Mouse (Mus musculus) heart, embryonic 11.5 days (tissue): Measurements from ENCODE around the gene Dguok. TPM values are rescaled to one million over a fixed set of nuclear protein-coding genes. Genes with fewer than 3 reads are reported as not detected.
A peak's percentile ranks its signal among the peaks of the same experiment; 100 is the strongest.

Source experiments
- ATAC-seq: fragments of 200-750 bp; cut with Nextera tagmentation; replicated peaks from 2 replicates; pipeline ENCODE4 v1.8.0; 2017; ENCODE audit warnings: moderate library complexity; ENCODE audit not compliant: insufficient number of reproducible peaks, low FRiP score, low TSS enrichment
- H3K27ac ChIP-seq: fragments of 300-500 bp; sonication (generic); 2 replicates; pipeline ENCODE4 v1.5.1; 2014; ENCODE audit warnings: mild to moderate bottlenecking, low read depth, low read length
- H3K27me3 ChIP-seq: fragments of 300-500 bp; sonication (generic); 2 replicates; pipeline ENCODE4 v1.6.1; 2014; ENCODE audit warnings: mild to moderate bottlenecking, low read length, mixed read lengths; ENCODE audit not compliant: control insufficient read depth, insufficient read depth
- H3K36me3 ChIP-seq: fragments of 300-500 bp; sonication (generic); 2 replicates; pipeline ENCODE4 v1.6.1; 2014; ENCODE audit warnings: mild to moderate bottlenecking, low read length, moderate library complexity, mixed read lengths; ENCODE audit not compliant: control insufficient read depth, insufficient read depth
- H3K4me1 ChIP-seq: fragments of 300-500 bp; sonication (generic); 2 replicates; pipeline ENCODE4 v1.6.1; 2014; ENCODE audit warnings: low read length; ENCODE audit not compliant: control insufficient read depth, insufficient read depth
- H3K4me2 ChIP-seq: fragments of 300-500 bp; sonication (generic); 2 replicates; pipeline ENCODE4 v1.6.1; 2014; ENCODE audit warnings: mild to moderate bottlenecking, moderate library complexity
- H3K4me3 ChIP-seq: fragments of 300-500 bp; sonication (generic); 2 replicates; pipeline ENCODE4 v1.5.1; 2014; ENCODE audit warnings: low read depth, low read length
- H3K9ac ChIP-seq: fragments of 300-500 bp; sonication (generic); 2 replicates; pipeline ENCODE4 v1.6.1; 2014; ENCODE audit warnings: mild to moderate bottlenecking, low read depth, low read length, moderate library complexity
- H3K9me3 ChIP-seq: fragments of 300-500 bp; sonication (generic); replicated peaks from 2 replicates; pipeline ENCODE4 v1.6.1; 2016; ENCODE audit warnings: low read length; ENCODE audit not compliant: control insufficient read depth
- WGBS: fragments of 180-500 bp; shearing (Covaris S2); extraction: QIAGEN DNeasy Blood & Tissue Kit; methylation state at CpG from one replicate; pipeline ENCODE4 v1.1.7; 2014; ENCODE audit not compliant: insufficient replicate concordance; 5-methylcytosine and 5-hydroxymethylcytosine counted together
- polyA plus RNA-seq: library from polyadenylated mRNA; unstranded; fragments of >200 nt; fragmentation: Nextera tagmentation; extraction: Ambion mirVana; gene quantifications from 2 replicates; pipeline ENCODE4 v1.2.1, GENCODE M21; 2014

Gene Dguok
- polyA plus RNA-seq, 1 experiment from 2014 or later: 47.9 TPM

DNA sequence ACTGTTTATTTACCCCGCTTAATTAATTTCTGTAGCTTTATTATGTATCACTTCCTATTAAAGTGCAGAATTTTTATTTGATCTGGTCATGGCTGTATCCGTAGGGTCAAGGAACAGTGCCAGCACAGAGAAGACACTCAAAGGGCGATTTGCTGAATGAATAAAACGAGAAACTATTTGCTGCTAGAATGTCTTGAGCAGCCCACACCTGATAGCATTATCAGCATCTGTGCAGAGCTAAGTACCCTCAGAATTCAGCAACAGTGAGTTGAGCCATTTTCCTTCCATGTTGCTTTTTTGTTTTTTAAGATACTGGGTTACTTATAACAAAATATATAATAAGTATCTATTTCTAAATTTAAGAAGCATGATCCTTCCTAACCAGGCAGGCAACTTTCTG, 1.2 kb downstream of the Dguok start:
- no peaks in the 10 kb centered on the region for H3K9me3 ChIP-seq
- WGBS: 75% methylated on average over 4 of the region's 4 CpGs
- H3K27me3 ChIP-seq: no peaks in the 10 kb centered on the region
- H3K9ac ChIP-seq: peak overlapping the region; percentile 93; the same call in 1 of the 2 replicates
- H3K4me3 ChIP-seq: no peak overlapping the region; the same call in 1 of the 2 replicates
- ATAC-seq: no peak
- peak overlapping the region; percentile 81 for H3K4me2 ChIP-seq
- peaks cover 14% of the 10 kb centered on the region; the same call in 1 of the 2 replicates for H3K4me1 ChIP-seq
- H3K36me3 ChIP-seq: no peaks in the 10 kb centered on the region
- no peak overlapping the region for H3K27ac ChIP-seq

DNA sequence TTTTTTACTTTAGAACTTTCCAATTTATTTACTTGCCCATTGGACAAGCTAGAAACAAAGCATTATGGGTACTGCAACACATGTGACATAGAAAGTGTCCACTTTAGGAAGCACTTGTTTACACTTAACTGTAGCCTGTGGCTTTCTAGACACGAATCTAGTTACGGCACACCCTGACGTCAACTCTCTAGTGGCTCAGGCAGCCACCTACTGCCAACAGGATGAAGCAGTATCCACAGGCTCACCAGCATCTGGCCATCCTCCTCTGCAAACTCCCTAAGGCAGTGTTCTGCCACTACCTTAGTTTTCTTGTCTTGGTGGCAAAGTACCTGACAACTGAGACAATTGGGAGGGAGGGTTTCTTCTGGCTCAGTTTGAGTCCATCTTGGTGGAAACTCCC, 3.4 kb downstream of the Dguok start:
- Histone ChIP-seq H3K4me2 (no peak overlapping the region), H3K27me3 (no peaks in the 10 kb centered on the region), H3K4me3 (no peak overlapping the region), H3K4me1 (peaks cover 14% of the 10 kb centered on the region; the same call in 1 of the 2 replicates), H3K9me3 (no peaks in the 10 kb centered on the region), H3K27ac (no peak overlapping the region), H3K9ac (no peak overlapping the region), H3K36me3 (no peaks in the 10 kb centered on the region)
- ATAC-seq: no peak
- WGBS: 75% methylated on average over 3 of the region's 3 CpGs

DNA sequence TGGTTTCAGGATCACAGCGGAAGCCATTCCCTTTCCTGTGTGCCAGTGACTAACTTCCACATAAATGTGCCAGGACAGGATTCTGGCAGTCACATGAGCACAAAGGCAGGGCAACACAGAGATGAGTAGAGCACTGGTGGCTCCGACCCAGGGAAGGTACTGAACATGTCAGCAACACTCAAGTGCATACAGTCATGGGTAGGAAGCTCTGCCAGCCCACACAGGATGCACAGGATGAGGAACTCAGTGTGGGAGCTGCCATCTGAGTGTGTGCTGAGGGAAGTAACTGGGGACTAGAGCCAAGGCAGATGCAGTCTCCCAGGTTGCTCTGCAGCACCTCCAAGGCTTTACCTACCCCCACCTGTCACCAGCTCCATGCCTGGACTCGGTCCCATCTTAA, 4.1 kb downstream of the Dguok start:
- Histone ChIP-seq H3K9me3 (no peaks in the 10 kb centered on the region), H3K36me3 (0 out of 2 replicates have a peak, but pooled peaks cover 2% of the 10 kb centered on the region), H3K4me1 (peaks cover 14% of the 10 kb centered on the region; the same call in 1 of the 2 replicates), H3K4me2 (no peak overlapping the region), H3K27me3 (no peaks in the 10 kb centered on the region), H3K27ac (no peak overlapping the region), H3K4me3 (no peak overlapping the region), H3K9ac (no peak overlapping the region)
- 79% methylated on average over 3 of the region's 3 CpGs for WGBS
- ATAC-seq: no peak

DNA sequence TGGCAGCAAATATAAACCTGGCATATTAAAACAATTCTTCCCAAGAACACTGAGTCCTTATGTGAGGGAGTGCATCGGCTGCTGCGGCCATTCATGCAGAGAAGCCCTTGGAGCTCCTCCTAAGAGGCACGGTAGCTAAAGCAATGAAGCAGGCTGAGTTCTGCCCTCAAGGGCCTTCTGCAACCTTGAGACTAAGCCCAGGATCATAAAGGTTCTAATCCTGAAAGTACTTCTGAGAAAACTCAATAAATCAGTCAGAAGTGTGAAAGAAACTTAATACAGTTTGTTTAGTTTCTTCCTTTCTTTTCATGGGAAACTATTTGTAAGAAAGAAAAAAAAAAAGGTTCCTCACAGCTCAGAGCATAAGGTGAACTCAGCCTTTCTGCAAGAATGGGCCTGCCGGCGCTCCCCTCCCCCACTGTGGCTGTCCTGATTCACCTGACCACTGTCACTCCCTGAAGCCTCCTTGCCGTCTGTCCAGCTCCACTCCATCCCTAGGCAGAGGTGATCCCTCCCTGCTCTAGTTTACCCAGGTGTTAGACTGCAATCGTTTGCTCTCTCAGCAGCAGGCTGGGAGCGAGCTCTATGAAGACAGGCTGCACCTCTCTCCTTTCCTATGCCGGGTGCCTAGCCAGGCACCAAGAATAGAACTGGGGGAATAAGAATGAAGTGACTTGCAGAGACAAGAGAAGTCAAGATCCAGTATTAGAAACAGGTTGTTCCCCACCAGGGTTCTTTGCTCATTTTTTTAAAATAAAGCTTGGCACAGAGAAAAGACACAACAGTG, 5.1 kb downstream of the Dguok start:
- Histone ChIP-seq H3K27me3 (no peaks in the 10 kb centered on the region), H3K9ac (no peak overlapping the region), H3K36me3 (0 out of 2 replicates have a peak, but pooled peaks cover 2% of the 10 kb centered on the region), H3K4me3 (no peak overlapping the region), H3K4me2 (no peak overlapping the region), H3K4me1 (peaks cover 15% of the 10 kb centered on the region; the same call in 1 of the 2 replicates), H3K27ac (peak overlapping the region; percentile 10; the same call in 1 of the 2 replicates), H3K9me3 (no peaks in the 10 kb centered on the region)
- WGBS: 59% methylated on average over 9 of the region's 9 CpGs
- no peak for ATAC-seq

DNA sequence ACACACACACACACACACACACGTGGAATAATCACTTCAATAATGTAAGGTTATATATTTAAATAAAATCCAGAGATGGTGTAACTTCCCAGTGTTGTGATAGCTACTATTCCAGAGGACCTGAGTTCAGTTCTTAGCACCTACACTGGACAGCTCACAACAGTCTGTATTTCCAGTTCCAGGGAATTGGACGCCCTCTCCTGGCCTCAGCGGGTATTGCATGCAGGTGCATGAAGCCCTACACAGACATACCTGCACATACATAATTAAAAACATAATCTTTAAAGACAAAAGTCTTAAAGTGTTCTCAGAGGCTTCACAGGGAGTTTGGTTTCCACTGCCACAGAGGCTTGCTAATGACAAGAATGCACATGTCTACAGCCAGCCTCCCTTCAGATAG, 6.3 kb downstream of the Dguok start:
- peaks cover 9% of the 10 kb centered on the region; the same call in 1 of the 2 replicates for H3K4me1 ChIP-seq
- ATAC-seq: no peak
- no peaks in the 10 kb centered on the region for H3K9me3 ChIP-seq
- no peak overlapping the region for H3K4me3 ChIP-seq
- H3K9ac ChIP-seq: no peak overlapping the region
- H3K27me3 ChIP-seq: no peaks in the 10 kb centered on the region
- H3K27ac ChIP-seq: no peak overlapping the region
- 0 out of 2 replicates have a peak, but pooled peaks cover 2% of the 10 kb centered on the region for H3K36me3 ChIP-seq
- 48% methylated on average over 3 of the region's 3 CpGs for WGBS
- H3K4me2 ChIP-seq: no peak overlapping the region

DNA sequence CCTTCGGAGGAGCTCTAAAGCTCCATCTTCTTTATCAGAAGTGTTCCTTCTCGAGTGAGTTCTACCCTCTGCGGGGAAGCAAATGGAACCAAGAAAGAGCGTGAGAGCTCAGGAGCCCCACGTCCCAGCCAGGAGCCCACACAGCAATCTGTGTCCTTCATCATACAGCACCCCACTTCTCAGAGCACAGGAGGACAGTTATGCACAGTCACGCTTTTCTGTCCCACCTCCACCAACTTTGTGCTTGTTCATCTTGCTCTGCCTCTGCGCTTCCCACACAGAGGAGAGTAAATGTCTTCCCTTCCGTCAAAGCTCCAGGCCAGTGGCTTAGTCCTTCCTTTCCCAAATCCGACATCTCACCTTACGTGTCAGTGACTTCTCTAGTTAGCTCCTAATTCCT, 7.7 kb downstream of the Dguok start:
- Histone ChIP-seq H3K9me3 (no peaks in the 10 kb centered on the region), H3K36me3 (0 out of 2 replicates have a peak, but pooled peaks cover 2% of the 10 kb centered on the region), H3K4me3 (no peak overlapping the region), H3K27me3 (no peaks in the 10 kb centered on the region), H3K9ac (no peak overlapping the region), H3K4me1 (0 out of 2 replicates have a peak, but pooled peaks cover 9% of the 10 kb centered on the region), H3K4me2 (no peak overlapping the region), H3K27ac (no peak overlapping the region)
- WGBS: 91% methylated on average over 10 of the region's 10 CpGs
- ATAC-seq: no peak

DNA sequence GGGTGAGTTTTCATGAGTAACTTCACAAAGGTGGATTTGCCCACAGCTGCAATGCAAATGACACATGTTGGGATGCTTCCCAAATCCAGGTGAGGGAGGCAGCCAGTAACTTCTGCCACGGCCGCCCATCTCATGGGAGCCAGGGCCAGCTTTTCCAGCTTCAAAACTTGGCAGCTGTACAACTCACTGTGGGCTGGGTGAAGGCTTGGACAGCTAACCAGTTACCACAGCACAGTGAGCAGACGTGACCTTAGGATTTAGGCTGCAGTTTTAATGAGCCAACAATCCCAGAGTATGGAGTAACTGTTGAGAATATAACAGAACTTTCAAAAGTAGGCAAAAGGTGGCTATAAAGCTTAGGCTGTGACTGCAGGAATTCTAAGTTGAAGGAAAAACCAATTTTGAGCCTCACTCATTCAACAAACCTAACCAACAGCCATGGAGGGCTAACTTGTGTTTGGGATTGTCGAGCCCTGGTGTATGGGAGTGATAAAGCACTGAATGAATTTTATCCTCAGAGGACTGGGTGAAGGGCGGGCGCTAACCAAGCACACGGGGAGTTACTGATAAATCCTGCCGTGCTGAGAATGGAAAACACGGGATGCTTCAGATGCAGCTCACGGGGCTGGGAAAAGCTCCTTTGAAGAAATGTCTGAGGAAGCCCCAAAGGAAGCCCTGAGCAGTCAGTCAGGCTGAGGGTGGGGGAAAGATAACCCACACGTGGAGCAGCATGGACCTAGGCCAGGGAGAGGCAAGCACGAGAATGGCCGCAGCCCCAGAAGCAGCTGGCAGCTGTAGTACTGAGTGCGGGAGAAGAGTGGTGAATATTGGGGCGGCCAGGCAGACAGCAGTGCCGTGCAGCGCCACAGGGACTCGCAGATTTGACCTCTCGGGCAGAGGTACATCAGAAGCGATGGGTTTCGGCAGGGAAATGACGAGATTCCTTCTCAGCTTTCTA, 9.7 kb downstream of the Dguok start:
- ATAC-seq: no peak
- H3K36me3 ChIP-seq: peaks cover 4% of the 10 kb centered on the region; the same call in 1 of the 2 replicates
- H3K9ac ChIP-seq: peak overlapping the region; percentile 50; the same call in 1 of the 2 replicates
- H3K4me2 ChIP-seq: no peak overlapping the region
- no peaks in the 10 kb centered on the region for H3K9me3 ChIP-seq
- WGBS: 76% methylated on average over 22 of the region's 22 CpGs
- H3K27me3 ChIP-seq: no peaks in the 10 kb centered on the region
- 0 out of 2 replicates have a peak, but pooled peaks cover 7% of the 10 kb centered on the region for H3K4me1 ChIP-seq
- no peak overlapping the region for H3K4me3 ChIP-seq
- no peak overlapping the region for H3K27ac ChIP-seq

DNA sequence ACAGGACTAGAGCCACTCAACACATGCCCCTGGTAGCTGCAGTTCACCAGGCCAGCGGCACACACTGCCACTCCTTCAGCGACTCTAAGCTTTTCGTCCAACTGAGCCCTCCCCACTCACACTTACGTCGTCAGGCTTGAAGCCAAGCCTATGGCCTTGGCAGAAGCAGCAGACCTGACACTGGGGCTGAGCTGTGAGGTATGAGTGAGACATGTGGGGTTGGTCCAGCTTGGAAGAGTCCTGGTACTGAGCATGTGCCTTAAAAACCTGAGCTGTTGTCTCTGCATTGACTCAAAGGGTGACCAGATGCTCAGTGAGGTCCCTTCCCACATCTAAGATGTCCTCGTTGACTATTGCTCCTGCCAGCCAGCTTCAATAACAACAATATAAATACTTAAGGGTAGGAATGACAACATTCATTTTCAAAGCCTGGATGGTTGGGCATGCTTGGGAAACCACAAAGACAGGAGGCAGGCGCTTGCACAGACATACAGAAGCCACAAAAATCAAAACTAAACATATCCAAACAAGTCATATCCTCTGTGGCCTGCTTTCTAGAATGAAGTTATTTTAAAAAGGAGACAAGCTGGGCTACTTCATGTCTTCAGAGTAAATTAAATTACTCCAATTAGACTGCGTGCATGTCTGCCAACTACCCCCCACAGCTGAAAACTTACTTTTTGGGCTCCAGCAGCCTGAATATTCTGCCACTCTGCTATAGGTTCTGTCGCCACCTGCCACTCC, 10.6 kb downstream of the Dguok start:
- Histone ChIP-seq H3K4me3 (no peak overlapping the region), H3K27me3 (no peaks in the 10 kb centered on the region), H3K4me1 (0 out of 2 replicates have a peak, but pooled peaks cover 4% of the 10 kb centered on the region), H3K36me3 (peaks cover 4% of the 10 kb centered on the region; the same call in 1 of the 2 replicates), H3K9me3 (no peaks in the 10 kb centered on the region), H3K27ac (no peak overlapping the region), H3K9ac (no peak overlapping the region), H3K4me2 (no peak overlapping the region)
- 87% methylated on average over 9 of the region's 9 CpGs for WGBS
- ATAC-seq: no peak
